Mouse (Mus musculus) cerebellum, adult 8-10 months (tissue): ENCODE results near the gene Scamp2.

Source experiments
- DNase-seq: peaks from one replicate; pipeline ENCODE4 v3.0.0; 2022

Scamp2 gene

GRCm38 (mm10) chr9:57597929-57598382 lies 37.2 kb downstream of the Scamp2 start:
- no peak for DNase-seq

DNA sequence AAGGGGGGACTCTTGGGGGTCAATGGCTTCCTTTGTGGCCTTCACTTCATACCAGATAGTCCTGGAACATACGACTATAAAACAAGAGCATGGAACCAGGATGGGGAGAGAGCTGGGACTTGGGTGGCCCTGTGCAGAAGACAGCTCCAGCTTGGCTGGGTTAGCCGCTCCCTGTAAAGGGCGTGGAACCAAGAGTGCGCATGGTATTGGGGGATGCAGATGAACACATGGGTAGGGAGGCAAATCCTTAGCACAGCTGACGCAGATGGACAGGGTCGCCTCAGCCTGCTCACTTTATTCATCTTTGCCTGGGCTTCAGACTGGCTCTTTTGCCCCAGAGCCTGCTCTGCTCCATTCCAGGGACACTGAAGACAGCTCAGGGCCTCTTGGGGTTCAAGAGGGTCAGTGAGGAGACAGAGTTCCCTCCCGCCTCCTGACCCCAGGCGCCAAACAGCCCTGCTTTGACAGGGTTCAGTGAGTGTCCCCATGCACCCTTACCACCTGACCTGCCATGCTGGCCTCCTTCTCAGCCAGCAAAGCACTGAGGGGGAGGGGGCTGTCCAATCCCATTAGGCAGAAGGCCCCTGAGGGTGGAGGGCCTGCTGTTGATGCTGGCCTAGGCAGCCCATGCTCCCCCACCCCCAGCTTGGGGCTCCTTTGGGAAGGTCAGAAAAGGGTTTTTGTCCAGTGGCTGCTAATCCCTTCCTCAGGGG lies 38.3 kb downstream of the Scamp2 start:
- no peak for DNase-seq

GRCm38 (mm10) chr9:57600620-57601352 lies 40.0 kb downstream of the Scamp2 start:
- DNase-seq, result no peak

DNA sequence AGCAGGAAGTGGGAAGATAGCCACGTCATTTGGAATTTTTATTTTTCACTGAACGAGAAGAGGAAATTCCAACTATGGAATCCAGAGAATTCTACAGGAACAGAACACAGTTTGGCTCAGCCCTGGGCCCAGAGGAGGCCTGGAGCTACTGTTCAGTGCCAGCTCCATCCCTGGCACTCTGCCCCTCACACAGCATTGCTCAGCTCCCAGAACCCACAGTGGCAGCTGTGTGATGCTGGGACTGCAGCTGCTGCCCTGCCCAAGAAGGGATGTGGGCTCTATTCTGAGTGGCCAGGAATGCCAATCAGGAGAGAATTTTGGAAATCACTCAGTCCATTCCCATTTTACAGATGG lies 40.6 kb downstream of the Scamp2 start:
- DNase-seq, result no peak

DNA sequence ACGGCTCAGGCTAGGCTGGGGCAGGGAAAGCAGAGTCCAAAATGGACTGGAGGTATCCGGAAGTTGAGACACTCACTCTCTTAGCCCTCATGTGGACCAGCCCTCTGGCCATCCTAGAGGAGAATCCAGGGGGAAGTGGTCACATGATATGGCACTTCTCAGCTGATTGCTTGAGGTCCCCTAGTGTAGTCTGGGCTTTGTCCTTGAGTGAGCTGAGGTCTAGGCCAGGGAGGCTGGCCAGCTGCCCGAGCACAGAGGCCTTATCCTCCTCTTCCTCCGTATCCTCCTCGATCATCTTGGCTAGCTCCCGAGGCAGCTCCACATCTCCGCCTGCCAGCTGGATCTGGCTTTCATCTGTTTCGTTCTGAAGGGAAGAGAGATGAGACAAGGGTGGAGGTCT lies 41.4 kb downstream of the Scamp2 start:
- no peak for DNase-seq

GRCm38 (mm10) chr9:57604875-57605274 lies 44.1 kb downstream of the Scamp2 start:
- DNase-seq, result no peak

DNA sequence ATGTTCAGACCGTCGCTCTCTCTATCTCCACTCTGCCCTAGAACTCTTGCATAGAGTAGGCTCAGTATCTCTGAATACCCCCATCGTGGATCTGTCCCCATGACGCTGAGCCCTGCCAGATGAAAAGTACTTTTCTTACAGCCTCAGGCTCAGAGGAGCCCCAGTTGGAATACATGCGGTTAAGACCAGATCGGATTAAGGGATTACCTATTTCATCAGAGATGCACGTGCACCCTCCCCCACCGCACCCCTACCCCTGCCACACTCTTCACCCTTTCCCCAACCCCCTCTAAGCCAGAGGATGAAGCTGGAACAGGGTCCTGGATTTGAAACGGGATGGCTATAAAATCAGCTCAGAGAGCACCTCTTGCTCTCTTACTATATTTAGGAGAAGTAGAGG lies 44.8 kb downstream of the Scamp2 start:
- no peak for DNase-seq

- DNase-seq, result no peak
Measured at GRCm38 (mm10) chr9:57606139-57606851, 45.6 kb downstream of the Scamp2 start, which contains the start of gene Cplx3. Gene Cplx3 (minus strand): TSS chr9:57606281.

- DNase-seq, result no peak
Measured at GRCm38 (mm10) chr9:57609803-57610202, 49.1 kb downstream of the Scamp2 start.

DNA sequence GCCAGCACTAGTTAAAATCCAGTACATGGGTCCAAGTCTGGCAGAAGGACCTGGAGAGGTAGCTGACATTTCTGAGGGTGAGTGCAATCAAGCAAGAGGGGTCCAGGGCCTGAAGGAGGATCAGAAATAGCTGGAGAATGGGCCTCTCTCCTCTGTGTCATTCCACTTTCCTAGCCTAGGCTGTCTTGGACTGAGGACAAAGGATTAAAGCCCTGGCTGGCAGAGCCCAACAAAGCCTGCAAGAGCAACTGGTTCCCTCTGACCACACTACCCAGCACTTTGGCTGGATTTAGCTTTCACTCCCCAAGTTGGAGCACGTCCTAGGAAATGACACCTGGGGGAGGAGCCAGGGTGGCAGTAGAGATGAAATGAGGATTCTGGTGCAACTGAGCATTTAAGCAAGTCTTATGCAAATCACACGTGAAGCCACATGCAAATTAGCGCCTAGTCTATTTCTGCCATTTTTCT lies 49.6 kb downstream of the Scamp2 start:
- no peak for DNase-seq

- DNase-seq, result no peak
Measured at GRCm38 (mm10) chr9:57612587-57612986, 51.8 kb downstream of the Scamp2 start.

DNA sequence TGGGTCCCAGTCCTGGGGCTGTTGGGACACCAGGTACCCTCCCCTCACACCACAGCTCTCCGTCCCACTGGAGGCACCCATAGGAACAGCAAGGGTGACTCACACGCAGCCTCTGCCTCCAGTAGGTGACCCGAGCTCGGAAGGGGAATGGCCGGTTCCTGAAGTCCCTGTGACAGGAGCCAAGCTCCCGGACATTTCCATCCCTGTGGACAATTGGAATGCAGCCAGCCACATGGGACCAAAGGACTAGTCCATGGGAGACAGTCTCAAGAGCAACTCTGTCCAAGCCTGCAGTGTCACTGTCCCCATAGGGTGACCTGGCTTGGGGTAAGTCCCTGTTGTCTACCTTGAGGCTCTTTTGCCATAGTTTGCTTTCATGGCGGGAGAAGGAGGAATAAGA lies 53.2 kb downstream of the Scamp2 start:
- no peak for DNase-seq

DNA sequence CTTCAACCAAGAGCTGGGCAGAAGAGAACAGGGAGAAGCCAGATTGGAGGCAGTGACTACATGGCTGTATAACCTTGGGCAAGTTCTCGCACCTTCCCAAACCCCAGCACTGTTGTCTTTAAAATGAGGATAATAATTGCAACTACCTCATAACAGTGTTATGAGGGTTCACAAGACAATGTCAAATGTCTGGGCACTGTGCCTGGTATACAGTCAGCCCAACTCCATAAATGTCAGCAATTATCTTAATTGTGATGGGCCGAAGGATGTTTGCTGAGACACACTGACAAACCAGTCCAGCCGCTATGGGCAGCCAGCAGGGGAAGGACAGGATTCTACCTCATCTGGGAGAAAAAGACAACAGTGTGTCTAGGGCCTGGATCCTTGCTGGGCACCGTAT lies 54.0 kb downstream of the Scamp2 start:
- DNase-seq, result no peak

DNA sequence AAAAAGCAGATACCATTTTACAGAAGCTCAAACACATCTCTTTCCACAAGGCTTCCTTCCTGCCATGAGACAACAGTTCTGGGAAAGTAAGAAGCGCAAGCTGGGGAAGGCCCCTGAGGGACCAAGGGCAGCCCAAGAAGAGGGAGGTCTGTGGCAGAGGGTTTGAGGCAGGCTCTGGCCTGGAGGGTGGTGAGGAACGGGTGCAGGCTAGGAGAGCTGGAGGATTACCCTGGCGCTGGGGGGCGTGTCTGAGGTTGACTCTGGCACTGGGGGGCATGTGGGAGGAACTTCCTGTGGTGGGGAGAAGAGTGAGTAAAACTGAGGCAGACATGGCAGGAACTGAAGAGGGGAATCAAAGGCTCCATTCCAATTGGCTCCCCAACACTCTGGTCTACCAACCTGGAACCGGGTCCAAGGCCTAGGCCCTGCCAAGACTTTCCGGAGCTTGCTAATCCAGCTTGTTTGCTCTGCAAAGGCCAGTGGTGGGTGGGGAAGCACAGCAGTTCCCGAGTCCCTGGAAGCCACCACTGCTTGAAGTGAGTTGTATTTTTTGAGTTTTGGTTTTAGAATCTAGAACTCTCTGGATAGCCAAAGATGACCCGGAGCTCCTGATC lies 56.9 kb downstream of the Scamp2 start:
- no peak for DNase-seq

DNA sequence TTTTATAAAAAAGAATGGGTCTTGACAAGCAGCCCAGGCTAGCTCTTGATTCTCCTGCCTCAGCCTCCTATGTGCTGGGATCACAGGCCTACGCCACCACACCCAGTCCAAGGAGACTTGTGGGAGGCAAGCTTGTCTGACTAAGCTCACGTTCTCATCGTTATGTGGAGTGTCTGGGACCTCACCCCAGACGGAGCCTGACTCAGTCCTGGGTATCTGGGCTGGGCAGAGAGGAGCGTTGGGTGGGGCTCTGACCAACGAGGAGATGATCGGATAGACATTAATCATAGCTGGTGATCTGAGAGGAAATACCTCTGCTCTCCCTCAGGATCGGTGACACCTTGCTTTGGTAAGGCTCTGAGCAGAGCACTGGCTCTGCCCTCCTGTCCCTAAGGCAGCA lies 58.1 kb downstream of the Scamp2 start:
- DNase-seq, result no peak

DNA sequence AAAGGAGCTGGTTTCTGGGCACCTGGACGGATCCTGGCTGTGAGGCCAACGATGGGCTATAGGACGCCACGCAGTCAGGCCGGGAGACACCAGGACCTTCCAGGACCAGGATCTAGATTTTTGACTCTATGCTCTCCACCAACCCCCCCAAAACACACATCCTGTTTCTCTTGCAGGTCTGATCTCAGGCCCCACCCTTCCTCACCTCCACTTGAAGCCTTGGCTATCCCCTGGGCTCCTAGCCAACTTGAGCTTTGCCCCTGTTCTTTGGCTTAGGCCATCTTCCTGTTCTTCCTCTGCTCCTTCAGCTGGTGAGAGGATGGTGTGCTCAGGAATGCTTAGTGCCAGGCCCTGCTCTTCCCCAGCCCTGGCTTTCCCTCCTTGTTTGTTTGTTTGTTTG lies 59.9 kb downstream of the Scamp2 start, which contains the start of gene Lman1l:
Lman1l (minus strand) TSS at position 101 of the 400 bp plus-strand sequence.
- no peak for DNase-seq

- DNase-seq, result no peak
Measured at GRCm38 (mm10) chr9:57624295-57624694, 63.6 kb downstream of the Scamp2 start.

DNA sequence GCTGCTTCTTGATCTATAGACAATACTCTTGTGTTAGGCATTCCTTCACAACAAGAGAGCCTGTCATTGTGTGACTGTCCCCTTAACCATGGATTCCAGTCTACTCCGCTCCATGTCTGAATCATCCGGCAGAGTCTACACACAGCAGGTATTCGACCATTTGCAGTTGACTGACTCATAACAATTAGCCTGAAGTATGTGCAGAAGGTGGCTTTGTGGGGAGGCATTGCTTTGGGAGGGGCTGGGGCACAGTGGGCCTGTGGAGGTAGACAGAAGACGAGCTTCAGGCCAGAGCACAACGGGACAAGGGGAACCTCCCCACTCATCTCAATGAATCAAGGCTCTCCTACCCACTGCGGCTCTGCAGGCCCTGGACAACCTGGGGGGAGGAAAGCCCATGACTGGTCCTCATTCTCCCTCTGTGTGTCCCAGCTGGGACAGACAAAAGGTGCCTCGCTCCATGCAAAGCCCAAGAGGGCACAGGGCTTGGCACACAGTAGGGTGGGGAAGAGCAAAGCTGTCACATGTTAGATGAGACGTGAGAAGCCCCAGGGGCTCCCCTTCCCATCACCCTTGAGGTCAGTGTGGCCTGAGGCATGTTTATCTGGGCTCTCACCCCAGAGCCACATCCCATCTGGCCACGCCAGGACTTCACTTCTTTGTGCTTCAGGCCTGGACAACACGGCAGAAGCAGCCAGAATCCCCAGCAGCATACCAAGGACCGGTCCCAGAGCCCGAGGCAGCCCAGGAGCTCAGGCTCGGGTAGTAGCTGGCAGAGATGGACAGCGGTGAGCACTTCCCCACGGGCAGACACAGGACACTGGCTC lies 65.1 kb downstream of the Scamp2 start:
- no peak for DNase-seq

DNA sequence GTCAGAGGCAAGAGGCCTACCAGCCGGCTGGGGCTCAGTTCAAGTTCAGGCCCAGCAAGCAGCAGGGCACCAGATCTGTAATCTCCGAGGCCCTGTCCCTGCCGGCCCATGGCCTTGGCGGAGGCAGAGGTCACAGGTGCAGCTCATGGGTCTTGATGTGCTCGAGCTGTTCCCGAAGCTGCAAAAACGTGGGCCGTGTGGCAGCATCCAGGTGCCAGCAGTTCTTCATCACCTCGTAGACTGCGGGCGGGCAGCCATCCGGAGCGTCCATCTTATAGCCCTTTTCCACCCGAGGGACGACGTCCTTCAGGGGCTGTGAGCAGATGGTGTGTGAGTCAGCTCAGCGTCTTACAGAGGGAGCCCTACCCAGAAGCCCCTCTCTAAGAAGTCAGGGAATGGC lies 66.4 kb downstream of the Scamp2 start:
- no peak for DNase-seq

DNA sequence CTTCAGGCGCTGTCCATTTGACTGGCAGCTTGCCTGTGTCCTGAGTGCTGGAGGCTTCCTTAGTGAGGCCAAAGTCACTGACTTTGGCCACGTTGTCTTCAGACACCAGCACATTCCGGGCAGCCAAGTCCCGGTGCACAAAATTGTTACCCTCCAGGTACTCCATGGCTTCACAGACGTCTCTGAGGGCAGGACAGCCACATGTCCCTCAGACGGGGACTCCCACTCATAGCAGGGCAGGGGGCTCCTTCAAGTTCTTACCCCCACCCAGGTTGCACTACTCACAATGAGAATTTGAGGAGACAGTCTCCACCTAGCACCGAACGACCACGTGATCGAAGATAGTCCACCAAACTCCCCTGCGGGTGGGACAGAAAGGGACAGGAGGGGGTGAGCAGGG lies 67.1 kb downstream of the Scamp2 start:
- DNase-seq, result no peak

DNA sequence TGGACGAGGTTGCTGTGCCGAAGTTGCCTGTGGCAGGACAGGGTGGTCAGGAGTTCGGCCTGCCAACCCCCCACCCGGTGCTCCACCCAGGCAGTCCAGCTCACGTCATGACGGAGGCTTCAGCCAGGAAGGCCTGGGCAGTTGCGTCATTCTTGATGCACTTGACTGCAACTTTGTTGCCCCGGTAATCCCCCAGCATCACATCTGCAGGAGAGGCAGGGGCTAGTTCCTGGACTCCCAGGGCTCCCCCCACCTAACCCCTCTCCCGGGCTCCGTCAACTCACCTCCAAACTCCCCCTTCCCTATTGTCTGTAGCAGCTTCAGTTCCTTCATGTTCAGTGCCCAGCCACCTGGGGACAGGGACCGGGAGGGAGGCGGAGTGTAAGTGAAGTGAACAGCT lies 68.0 kb downstream of the Scamp2 start:
- DNase-seq, result no peak
